Mouse (Mus musculus) kidney, adult 9 months (tissue): ENCODE data around the gene Pkd1.

Experiments used
- DNase-seq: peaks from one replicate; pipeline ENCODE4 v3.0.0; 2022

Pkd1 gene

DNA sequence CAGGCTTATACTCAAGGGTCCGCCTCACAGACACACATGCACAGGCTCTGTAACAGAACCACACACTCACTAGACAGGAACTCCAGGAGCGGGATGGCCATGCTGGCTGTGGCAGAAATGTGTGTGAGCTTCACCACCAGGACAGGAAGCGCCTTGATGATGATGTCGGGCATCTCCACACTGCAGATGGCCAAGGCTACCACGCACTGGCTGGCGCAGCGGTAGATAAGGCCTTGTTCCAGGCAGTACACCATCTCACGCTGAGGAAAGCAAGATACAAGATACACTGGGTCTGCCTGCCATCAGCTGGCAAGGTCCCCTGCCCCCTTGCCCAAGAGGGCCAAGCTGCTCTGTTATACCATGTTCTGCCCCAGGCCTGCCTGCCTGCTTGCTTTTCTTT, 59.2 kb downstream of the Pkd1 start:
- DNase-seq = no peak

DNA sequence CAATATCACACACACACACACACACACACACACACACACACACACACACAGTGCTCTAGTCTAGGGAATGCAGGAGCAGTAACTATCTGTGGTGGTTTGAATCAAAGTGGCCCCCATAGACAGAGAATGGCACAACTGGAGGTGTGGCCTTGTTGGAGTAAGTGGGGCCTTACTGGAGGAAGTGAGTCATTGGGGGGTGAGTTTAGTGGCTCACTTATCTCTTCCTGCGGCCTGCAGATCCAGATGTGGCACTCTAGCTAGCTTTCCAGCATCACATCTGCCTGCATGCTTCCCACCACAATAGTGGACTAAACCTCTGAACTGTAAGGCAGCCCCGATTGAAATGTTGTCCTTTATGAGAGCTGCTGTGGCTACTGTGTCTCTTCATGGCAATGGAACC, 61.1 kb downstream of the Pkd1 start:
- no peak for DNase-seq

DNA sequence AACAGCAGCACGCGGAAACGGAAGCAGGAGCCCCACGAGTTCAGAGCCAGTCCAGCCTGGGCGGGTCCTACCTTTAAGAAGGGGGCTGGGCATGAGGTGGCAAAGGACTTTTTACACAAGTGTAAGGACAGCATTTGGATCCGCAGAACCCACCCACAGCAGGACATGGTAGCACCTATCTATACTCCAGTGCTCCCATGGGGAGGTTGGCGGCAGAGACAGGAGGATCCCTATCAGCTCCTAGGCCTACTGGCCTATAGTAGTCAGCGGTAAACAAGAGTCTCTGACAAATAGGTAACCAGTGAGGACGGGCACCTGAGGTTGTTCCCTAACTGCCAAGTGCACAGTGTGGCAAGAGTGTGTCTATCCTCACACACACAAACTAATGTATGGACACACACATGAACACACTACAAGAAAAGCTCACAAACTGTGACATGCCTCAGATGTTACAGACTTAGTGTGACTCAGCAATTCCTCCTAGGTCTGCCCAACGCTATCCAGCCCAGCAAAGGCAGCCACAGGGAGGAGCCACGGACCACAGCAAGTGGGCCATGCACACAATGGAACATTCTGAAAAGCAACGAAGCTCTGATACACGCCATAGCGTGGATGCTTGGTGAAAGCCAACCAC, 68.0 kb downstream of the Pkd1 start:
- no peak for DNase-seq

DNA sequence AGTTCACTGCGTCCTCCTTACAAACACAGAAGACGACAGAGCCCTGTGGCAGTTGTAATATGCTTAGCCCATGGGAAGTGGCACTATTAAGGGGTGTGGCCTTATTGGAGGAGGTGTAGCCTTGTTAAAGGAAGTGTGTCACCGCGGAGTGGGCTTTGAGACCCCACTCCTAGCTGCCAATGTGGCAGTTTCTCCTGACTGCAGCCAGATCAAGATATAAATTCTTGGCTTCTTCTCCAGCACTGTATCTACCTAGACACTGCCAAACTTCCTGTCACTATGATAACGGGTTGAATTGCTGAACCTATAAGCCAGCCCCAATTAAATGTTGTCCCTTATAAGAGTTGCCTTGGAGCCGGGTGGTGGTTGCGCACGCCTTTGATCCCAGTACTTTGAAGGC, 75.8 kb downstream of the Pkd1 start:
- DNase-seq = no peak

DNA sequence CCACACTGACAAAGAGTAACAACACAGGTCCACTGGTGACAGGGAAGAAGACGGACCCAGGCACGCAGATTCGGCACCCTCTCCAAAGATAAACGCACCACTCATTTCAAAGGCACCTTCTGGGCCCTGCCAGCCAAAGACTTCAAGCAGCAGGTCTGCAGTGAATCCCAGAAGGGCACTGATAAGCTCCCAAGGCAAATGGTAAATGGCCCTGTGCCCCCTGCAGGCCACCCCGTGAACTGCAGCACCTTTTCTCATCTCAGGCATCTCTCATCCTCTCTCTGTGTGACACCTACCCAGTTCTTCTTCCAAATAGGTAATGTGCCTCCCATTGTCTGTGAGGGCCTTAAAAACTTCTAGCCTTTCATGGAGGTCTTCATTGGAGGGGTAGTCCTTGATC, 79.0 kb downstream of the Pkd1 start:
- peak; percentile 82 for DNase-seq

DNA sequence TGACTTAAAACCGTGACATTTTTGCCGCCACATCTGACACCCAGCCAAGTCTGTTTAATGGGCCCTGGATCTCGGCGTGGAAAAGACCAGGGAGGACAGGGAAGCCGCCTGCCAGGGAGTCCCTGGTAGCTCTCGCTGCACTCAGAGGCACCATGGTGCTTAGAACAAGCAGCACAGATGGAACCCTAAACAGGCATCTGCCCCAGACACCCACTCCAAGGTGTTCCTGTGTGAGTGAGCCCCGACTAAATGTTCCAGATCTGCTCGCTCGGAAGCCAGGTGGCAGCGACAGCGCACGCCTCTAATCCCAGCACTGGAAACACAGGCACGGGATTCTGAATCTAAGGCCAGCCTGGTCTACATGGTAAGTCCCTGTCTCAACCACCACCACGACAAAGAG, 80.4 kb downstream of the Pkd1 start:
- no peak for DNase-seq

DNA sequence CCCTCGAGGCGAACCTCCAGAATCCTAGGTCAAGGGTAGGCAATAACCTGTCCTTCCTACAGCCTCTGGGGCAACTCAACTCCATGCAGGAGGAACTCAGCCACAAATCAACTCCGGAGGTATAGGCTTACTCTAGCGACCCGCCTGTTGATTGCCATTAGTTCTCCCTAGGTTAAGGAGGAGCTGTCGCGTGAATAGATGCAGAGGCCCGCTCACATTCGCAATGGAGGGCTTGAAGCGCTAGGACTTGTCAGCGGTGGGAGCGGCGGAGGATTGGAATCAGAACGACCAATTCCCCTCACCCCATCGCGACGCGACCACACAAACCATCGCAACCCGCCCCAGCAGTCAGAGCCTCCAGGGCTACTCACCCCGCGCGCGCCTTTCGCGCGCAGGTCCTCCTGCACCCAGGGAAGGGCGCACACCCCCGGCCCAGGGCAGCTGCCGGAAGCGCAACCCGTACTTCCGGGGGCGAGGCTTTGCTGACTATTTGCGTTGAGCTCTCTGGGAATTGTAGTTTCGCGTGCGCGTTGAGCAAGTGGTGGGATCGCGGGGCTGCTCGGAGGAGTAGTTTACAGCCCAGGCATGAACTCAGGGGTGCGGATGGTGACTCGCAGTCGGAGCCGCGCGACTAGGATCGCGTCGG, 82.7 kb downstream of the Pkd1 start, which contains the start of the genes Tsc2 and Nthl1:
Gene Tsc2 (minus strand): TSS at position 464 of the 646 bp plus-strand sequence.
Gene Nthl1 (plus strand): TSS at position 514 of the 646 bp plus-strand sequence.
- DNase-seq = peak; percentile 85

DNA sequence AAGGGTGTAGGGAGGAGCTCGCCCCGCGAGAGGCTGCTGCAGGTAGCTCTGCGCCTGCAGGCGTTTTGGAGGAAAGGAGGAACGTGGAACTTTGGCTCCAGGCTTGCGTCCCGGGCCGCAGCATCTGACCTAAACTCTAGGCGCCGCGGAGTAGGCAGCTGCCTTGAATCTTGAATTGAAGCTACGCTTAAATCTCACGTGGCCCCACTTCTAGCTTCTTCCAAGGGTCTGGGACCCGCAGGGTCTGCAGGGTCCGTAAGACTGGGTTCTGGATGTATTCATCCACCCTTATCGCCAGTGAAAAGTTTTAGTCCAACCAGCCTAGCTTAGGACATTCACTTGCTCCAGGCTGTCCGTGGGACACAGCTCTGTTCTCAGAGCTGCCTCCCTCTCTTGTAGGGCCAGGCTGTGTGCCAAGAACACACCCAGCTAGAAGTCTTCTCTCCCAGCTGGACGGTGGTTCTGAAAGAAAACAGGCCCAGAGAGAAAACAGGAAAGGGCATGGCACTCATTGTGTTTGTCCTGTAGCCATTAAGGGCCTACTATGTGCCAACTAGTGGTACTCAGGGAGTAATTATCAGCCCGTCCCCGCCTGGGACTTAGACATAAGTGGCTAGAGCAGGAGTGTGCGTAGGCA, 83.3 kb downstream of the Pkd1 start:
- peak; percentile 65 for DNase-seq

DNA sequence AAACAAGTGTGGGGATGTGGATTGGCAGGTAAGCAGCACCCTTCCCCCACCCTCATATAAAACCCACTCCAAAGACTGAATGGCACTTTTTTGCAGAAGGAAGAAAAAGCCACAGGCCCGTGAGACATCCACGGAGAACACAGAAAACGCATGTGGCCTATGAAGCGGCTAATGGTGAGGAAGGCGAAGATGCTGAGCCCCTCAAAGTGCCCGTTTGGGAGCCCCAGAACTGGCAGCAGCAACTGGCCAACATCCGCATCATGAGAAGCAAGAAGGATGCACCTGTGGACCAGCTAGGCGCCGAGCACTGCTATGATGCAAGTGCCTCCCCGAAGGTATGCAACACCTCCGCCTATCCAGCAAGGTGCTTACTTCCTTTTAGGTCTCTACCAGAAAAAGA, 84.2 kb downstream of the Pkd1 start:
- no peak for DNase-seq

DNA sequence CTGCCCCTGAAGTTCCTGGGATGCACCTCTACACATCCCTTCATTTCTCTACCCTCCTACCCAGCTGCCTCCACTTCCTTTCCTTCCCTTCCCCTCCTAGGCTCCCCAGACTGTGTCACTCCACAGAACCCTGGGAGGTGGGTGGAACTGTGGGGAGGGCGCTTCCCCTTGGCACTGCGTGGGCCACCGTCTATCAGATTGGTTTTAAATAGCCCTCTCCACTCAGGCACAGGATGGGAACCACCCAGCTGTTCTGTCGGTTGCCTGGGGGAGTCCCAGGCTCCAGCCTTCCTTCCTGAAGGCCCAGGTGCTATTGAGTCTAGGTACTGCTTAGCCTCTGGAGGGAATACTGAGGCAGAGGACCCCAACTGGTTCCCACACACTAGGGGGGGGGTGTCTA, 85.4 kb downstream of the Pkd1 start:
- DNase-seq = peak; percentile 53

DNA sequence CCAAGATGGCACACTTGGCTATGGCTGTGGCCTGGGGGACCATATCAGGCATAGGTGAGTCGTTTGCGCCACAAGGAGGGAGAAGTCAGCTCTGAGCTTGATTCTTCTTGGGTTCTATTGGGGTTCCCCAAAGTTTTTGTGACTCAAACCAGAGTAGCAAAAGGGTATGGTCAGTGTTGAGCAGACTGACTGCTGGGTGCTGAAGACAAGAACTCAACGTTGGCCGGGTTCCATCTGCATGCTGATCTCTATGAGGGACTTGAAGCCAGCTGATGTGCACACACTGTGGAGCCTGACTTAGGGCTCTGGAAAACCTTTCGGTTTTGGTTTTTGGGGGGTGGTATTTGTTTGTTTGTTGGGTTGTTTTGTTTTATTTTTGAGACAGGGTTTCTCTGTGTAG, 86.1 kb downstream of the Pkd1 start:
- no peak for DNase-seq

DNA sequence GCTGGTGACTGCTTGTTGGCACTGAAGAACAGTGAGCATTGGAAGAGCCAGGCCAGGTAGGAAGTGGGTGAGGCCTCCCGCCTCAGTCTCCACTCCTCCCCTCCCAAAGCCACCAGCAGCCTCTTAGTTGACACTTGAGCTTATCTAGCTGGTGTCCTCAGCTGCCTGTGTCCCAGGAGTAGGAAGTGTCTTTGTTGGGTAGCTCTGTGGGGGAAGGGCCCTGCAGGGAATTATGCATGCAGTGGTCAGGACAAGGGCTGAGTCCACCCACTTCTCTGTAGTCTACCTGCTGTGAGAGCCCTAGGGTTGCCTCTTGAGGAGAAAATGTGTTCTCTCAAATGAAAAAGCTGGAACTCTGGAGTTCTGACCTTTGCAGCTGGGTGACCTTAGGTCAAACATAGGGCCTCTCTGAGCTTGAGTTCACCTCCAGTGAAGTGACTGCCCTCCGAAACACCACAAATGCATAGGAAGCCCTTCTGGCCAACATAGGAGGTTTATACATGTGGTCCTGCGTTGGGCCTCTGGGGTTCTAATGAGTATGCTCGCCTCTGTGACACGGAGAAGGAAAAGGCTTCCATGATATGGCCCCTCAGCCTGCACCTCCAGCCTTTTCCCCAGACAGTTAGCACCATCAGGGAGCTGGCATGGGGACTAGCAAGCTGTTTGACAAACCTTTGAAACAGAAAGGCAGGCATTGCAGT, 87.3 kb downstream of the Pkd1 start:
- no peak for DNase-seq

DNA sequence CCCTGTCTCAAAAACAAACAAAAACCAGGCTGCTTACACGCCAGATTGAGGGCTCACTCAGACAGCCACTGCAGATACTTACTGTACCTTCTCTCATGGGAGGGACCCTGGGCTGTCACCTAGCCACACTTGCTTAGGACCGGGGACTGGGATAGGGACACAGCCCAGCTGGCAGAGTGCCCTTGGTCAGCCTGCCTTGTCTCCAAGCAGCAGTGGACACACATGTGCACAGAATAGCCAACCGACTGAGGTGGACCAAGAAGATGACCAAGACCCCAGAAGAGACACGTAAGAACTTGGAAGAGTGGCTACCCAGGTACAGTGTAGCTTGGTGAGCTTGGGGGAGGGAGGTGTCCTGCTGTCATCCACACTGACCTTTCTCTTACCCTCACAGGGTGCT, 88.6 kb downstream of the Pkd1 start:
- no peak for DNase-seq

DNA sequence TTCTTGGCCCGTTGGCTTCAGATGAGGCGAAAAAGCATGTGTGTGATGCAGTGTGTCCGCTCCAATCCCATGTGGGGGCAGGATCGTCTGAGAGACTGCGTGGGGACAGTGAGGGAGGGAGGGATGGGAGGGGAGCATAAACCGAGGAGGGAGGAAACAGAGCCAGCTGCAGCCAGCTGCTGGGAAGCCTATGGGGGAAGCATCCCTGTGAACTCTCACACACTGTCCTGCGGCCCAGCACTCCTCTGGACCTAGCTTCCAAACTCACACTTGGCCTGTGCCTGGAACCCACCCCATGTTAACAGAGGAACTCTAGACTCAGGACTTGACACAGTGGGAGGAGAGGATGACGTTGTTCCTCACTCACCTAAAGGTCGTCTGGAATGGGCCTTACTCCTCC, 89.2 kb downstream of the Pkd1 start:
- DNase-seq = peak; percentile 56

DNA sequence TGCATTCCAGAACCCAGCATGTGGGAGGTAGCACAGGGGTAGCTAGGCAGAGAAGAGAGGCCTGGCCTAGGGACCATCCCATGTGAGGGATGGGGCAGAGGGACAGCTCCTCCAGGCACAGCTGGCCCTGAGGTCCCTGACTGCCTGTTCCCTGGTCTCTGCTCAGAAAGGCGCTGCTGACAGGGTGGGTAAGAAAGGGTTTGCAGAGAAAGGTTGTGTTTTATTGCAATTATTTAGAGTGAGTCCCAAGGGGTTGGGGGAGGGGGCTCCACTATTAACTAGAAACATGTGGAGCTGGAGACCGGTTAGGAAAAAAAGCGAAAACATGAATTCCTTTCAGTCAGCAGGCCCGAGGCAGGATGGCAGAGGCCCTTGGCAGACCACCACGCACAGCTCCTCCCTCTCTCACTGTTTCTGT, 89.9 kb downstream of the Pkd1 start:
- no peak for DNase-seq

DNA sequence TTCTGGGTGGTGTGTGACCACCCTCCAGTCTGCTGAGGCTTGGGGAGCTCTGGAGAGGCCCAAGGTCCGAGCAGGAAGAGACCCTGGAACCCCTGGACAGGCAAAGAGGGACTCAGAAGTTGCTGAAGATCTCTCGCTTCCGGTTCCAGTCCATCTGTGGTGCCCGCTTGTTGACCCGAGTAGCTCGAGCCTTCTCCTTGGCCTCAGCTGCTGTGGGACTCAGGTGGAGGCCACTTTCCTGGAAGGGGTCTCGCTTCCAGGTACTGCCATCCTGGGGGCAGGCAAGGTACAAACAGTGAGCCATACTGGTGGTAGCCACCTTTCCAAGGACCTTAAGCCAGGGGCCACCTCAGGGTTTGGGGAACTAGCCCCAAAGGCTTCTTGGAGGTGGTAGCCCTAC, 90.5 kb downstream of the Pkd1 start:
- no peak for DNase-seq

DNA sequence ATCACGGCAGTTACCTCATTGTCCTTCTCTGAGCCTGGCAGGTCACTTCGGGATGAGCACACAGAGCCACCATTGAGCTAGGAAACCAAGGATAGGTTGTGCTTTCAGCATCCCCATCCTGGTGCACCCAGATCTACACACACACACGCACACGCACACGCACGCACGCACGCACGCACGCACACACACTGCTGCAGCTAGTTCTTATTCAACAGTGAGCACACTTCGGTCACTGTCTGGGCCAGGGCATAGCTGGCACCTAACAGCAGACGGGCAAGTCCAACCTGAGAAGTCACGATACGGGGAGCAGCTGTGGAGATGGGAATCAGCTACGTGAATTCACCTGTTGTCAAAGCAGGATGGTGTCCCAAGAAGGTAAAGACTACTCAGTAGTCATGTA, 90.9 kb downstream of the Pkd1 start:
- no peak for DNase-seq

DNA sequence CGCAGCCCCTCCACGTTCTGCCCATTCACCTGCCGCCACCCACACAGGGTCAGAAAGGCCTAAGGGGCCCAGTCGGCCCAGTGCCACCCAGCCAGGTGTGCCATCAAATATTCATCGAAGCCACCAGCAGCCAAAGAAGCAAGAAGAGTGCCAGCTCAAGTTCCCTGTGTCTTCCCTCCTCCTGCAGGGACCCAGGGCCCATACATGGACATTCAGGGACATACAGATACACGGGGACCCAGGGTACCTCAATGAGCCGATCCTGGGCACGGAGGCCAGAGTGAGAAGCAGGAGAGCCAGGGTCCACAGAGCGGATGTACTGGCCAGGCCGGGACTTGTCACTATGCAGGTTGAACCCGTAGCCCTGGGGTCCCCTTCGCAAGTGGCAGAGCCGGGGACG, 92.3 kb downstream of the Pkd1 start:
- no peak for DNase-seq

DNA sequence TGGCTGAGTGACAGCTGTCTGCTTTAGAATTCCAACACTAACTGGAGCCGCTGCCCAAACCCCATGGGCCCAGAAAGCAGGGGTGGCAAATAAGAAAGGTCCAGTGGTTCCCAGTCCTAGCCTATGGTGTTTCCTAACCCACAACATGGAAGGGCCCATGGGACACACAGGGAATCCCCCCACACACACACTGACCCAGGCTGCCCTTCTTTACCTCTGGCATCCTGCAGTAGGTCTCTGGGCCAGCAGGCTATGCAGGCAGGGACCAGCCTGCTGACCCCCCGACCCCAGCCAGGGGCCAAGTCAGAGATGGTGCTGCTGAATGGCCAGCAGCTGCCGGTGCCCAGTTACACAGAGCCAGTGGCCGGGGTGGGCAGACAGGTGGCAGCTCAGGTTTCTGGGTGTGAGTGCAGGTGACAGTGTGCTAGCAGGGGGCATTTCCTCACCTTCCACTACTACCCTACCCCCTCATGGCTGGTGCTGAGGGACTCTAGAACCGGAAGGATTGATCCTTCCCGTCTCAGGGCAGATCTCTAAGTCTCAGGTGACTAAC, 93.2 kb downstream of the Pkd1 start:
- no peak for DNase-seq

DNA sequence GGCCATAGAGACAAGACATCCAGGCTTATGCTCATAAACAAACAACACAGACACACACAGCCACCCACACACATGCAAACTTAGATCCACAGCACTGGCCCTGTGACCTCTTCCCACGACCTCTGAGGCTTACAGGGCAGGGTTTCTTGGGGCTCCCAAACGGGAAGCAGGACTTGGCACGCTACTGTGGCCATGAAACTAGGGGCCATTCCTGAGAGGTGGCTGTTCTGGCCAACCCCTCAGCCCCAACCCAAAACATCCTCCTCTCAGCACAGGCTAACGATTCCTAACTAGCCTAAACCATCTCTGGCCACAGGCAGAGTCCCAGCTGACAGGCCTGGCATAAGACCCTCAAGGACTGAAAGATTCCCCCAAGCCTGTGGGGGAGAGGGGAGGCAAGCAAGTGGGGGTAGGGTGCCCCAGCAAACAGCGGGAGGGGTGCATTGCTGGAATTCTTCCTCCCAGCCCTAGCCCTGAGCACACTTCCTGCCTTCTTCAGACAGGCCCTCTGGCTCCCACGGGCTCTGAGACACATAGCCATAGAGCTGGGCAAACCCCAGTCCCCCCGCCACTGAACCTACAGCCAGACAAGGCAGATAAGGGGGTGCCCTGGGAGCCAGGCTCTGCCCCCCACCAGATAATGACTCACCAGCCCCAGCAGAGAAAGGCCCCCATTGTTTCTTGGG, 94.5 kb downstream of the Pkd1 start:
- peak; percentile 44 for DNase-seq

DNA sequence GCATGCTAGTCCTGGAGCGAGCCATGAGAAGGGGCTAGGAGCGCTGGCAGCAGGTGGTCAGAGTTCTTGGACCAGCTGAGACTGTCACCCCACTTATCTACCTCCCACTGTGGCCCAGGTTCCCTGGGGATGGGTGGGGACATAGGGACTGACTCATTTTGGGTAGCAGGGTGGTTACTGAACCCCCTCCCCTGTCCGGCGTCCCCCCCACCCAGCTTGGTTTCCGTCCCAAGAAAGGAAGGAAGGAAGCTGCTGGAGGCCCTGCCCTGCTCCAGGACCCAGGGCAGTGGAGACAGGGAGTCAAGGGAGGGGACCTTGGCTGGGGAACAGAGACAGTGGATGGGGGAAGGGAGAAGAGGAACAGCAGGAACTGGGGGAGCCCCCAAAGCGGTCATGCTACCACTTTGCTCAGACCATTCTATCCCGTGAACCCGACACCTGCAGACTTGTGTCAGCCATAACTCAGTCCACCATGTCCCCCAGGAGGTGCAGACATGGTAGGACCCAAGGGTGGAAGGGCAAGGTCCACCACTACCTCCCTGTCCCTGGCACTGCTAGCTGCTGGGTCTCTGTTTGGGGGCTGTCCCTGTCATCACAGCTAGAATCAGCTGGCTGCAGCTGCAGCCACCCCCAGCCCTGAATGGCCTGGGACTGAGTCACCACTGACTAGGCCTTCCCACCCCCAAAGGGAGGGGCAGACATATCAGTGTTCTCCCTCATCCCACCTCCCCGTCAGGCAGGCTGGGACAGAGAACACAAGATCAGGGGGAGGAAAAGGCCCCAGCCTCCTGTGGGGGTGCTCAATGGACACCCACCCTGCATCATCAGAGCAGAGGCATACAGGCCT, 95.5 kb downstream of the Pkd1 start:
- peak; percentile 61 for DNase-seq

DNA sequence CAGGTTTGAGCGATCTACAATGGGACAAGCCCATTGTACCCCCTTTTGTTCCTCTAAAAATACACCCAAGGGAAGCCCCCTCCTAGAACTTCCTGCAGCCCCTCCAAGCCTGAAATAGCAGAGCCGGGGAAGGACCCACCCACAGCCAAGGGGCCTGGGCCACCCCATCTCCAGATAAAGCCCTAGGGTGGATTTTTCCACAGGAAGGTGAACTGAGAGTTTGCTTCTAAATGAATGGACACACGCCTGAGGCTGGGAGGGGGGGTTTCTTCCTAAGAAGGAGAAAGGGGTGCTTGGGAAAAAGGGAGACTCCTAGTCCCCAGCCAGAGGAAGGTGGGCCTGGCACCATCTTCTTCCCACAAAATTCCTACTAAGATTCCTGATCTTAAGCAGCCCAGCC, 96.3 kb downstream of the Pkd1 start:
- DNase-seq = peak; percentile 48
